Mouse (Mus musculus) CH12.LX (cell line): ENCODE results near the gene Dclre1b. TPM values are rescaled to one million over a fixed set of nuclear protein-coding genes. Genes with fewer than 3 reads are reported as not detected.

ENCODE experiments used
- DNase-seq: peaks from one replicate; pipeline ENCODE4 v3.0.0-alpha.2; 2013; ENCODE audit errors: extremely low read depth
- H3K27ac ChIP-seq: 2 replicates; pipeline ENCODE4 v1.5.1; 2012; ENCODE audit warnings: low read depth, mild to moderate bottlenecking, control low read depth, moderate library complexity; ENCODE audit not compliant: insufficient read depth
- H3K27me3 ChIP-seq: replicated peaks from 2 replicates; pipeline ENCODE3; 2012; ENCODE audit warnings: inconsistent platforms
- H3K36me3 ChIP-seq, 2 experiments: replicated peaks in 1 of 2; 2 replicates each; pipeline versions ENCODE3 to v1.6.1; 2012; ENCODE audit warnings: inconsistent platforms in 1 of 2, low read length in 1 of 2, mild to moderate bottlenecking in 1 of 2, mixed read lengths in 1 of 2, moderate library complexity in 1 of 2; ENCODE audit not compliant: control insufficient read depth in 1 of 2, insufficient read depth in 1 of 2
- H3K4me1 ChIP-seq, 2 experiments: 2 replicates each; pipeline ENCODE4 v1.6.1; 2012; ENCODE audit warnings: inconsistent platforms in 1 of 2, moderate library complexity in 1 of 2; ENCODE audit not compliant: insufficient read depth in 2 of 2, control insufficient read depth in 1 of 2
- H3K4me2 ChIP-seq: 2 replicates; pipeline ENCODE4 v1.6.1; 2012; ENCODE audit warnings: low read depth, mild to moderate bottlenecking, control low read depth; ENCODE audit not compliant: poor library complexity, insufficient read depth, severe bottlenecking
- H3K4me3 ChIP-seq, 3 experiments: fragments of 150-350 bp in 1 of 3; sonication (generic) in 1 of 3; replicated peaks in 1 of 3; 2 replicates each; pipeline versions ENCODE3 to v1.5.1; 2011 to 2012; ENCODE audit warnings: low read depth in 2 of 3, low read length in 2 of 3, mild to moderate bottlenecking in 2 of 3, moderate library complexity in 2 of 3, control low read depth in 1 of 3, improper control_type of control experiment in 1 of 3, inconsistent platforms in 1 of 3, mixed read lengths in 1 of 3; ENCODE audit not compliant: poor library complexity in 1 of 3
- H3K79me2 ChIP-seq: replicated peaks from 2 replicates; pipeline ENCODE4 v1.6.1; 2012; ENCODE audit warnings: mild to moderate bottlenecking, moderate library complexity; ENCODE audit not compliant: control insufficient read depth, poor library complexity, insufficient read depth, severe bottlenecking; ENCODE audit errors: extremely low read depth
- H3K9ac ChIP-seq: 2 replicates; pipeline ENCODE4 v1.6.1; 2012; ENCODE audit warnings: low read depth, mild to moderate bottlenecking, control low read depth, moderate library complexity; ENCODE audit not compliant: insufficient read depth
- H3K9me3 ChIP-seq: replicated peaks from 2 replicates; pipeline ENCODE3; 2012; ENCODE audit warnings: low read length, inconsistent platforms, mixed read lengths
- BHLHE40 ChIP-seq: IDR thresholded peaks from 2 replicates; pipeline ENCODE4 v1.6.1; 2011; ENCODE audit warnings: mild to moderate bottlenecking, low read depth, low read length, improper control_type of control experiment
- CHD2 ChIP-seq: IDR thresholded peaks from 2 replicates; pipeline ENCODE4 v1.6.1; 2011; ENCODE audit warnings: low read length, improper control_type of control experiment
- CTCF ChIP-seq, 2 experiments: IDR thresholded peaks in 1 of 2; conservative IDR thresholded peaks in 1 of 2; 2 replicates each; pipeline ENCODE4 v1.5.1; 2011 to 2012; ENCODE audit warnings: low read depth in 2 of 2, low read length in 2 of 2, improper control_type of control experiment in 1 of 2, inconsistent platforms in 1 of 2, mild to moderate bottlenecking in 1 of 2, moderate library complexity in 1 of 2
- E2F4 ChIP-seq: IDR thresholded peaks from 2 replicates; pipeline ENCODE4 v1.6.1; 2011; ENCODE audit warnings: low read depth, low read length, improper control_type of control experiment; ENCODE audit not compliant: insufficient replicate concordance
- ELF1 ChIP-seq: IDR thresholded peaks from 2 replicates; pipeline ENCODE4 v1.6.1; 2014; ENCODE audit warnings: low read depth, mild to moderate bottlenecking, inconsistent platforms, low read length, improper control_type of control experiment
- EP300 ChIP-seq: IDR thresholded peaks from 2 replicates; pipeline ENCODE4 v1.6.1; 2011; ENCODE audit warnings: low read length, improper control_type of control experiment
- IRF4 ChIP-seq: IDR thresholded peaks from 2 replicates; pipeline ENCODE4 v1.6.1; 2014; ENCODE audit warnings: low read depth, mild to moderate bottlenecking, inconsistent platforms, low read length, improper control_type of control experiment
- JUN ChIP-seq: IDR thresholded peaks from 2 replicates; pipeline ENCODE4 v1.6.1; 2011; ENCODE audit warnings: low read depth, mild to moderate bottlenecking, low read length, improper control_type of control experiment, moderate library complexity; ENCODE audit not compliant: insufficient read depth
- JUND ChIP-seq: conservative IDR thresholded peaks from 2 replicates; pipeline ENCODE4 v1.6.1; 2011; ENCODE audit warnings: low read depth, low read length, improper control_type of control experiment
- KAT2A ChIP-seq: IDR thresholded peaks from 2 replicates; pipeline ENCODE4 v1.6.1; 2012; ENCODE audit warnings: low read length, improper control_type of control experiment, inconsistent platforms; ENCODE audit not compliant: insufficient replicate concordance
- MAFK ChIP-seq: IDR thresholded peaks from 2 replicates; pipeline ENCODE4 v1.6.1; 2011; ENCODE audit warnings: low read length, improper control_type of control experiment; ENCODE audit not compliant: insufficient replicate concordance
- MAX ChIP-seq: IDR thresholded peaks from 2 replicates; pipeline ENCODE4 v1.6.1; 2011; ENCODE audit warnings: low read length, improper control_type of control experiment
- MAZ ChIP-seq: IDR thresholded peaks from 2 replicates; pipeline ENCODE4 v1.6.1; 2012; ENCODE audit warnings: low read depth, mild to moderate bottlenecking, inconsistent platforms, low read length, improper control_type of control experiment, moderate library complexity
- MXI1 ChIP-seq: IDR thresholded peaks from 2 replicates; pipeline ENCODE4 v1.6.1; 2011; ENCODE audit warnings: mild to moderate bottlenecking, low read depth, low read length, improper control_type of control experiment
- MYC ChIP-seq: IDR thresholded peaks from 2 replicates; pipeline ENCODE4 v1.6.1; 2011; ENCODE audit warnings: low read depth, mild to moderate bottlenecking, improper control_type of control experiment, low read length
- NELFE ChIP-seq: IDR thresholded peaks from 2 replicates; pipeline ENCODE4 v1.6.1; 2011; ENCODE audit warnings: low read depth, low read length, improper control_type of control experiment
- NRF1 ChIP-seq: IDR thresholded peaks from 2 replicates; pipeline ENCODE4 v1.6.1; 2014; ENCODE audit warnings: low read depth, mild to moderate bottlenecking, inconsistent platforms, low read length, improper control_type of control experiment, moderate library complexity
- POLR2A ChIP-seq: IDR thresholded peaks from 2 replicates; pipeline ENCODE4 v1.6.1; 2011; ENCODE audit warnings: low read depth, mild to moderate bottlenecking, improper control_type of control experiment, low read length
- RAD21 ChIP-seq: IDR thresholded peaks from 2 replicates; pipeline ENCODE4 v1.6.1; 2011; ENCODE audit warnings: low read depth, mild to moderate bottlenecking, low read length, improper control_type of control experiment, moderate library complexity
- SIN3A ChIP-seq: IDR thresholded peaks from 2 replicates; pipeline ENCODE4 v1.6.1; 2012; ENCODE audit warnings: low read length, improper control_type of control experiment, inconsistent platforms
- SMC3 ChIP-seq: IDR thresholded peaks from 2 replicates; pipeline ENCODE4 v1.6.1; 2011; ENCODE audit warnings: low read depth, low read length, improper control_type of control experiment
- TCF12 ChIP-seq: IDR thresholded peaks from 2 replicates; pipeline ENCODE4 v1.6.1; 2014; ENCODE audit warnings: low read depth, mild to moderate bottlenecking, inconsistent platforms, low read length, improper control_type of control experiment
- UBTF ChIP-seq: IDR thresholded peaks from 2 replicates; pipeline ENCODE4 v1.6.1; 2012; ENCODE audit warnings: low read depth, mild to moderate bottlenecking, inconsistent platforms, low read length, improper control_type of control experiment, moderate library complexity
- USF1 ChIP-seq: IDR thresholded peaks from 2 replicates; pipeline ENCODE4 v1.6.1; 2014; ENCODE audit warnings: low read depth, mild to moderate bottlenecking, inconsistent platforms, low read length, improper control_type of control experiment
- USF2 ChIP-seq: conservative IDR thresholded peaks from 2 replicates; pipeline ENCODE4 v1.6.1; 2011; ENCODE audit warnings: low read depth, low read length, improper control_type of control experiment
- ZC3H11A ChIP-seq: IDR thresholded peaks from 2 replicates; pipeline ENCODE4 v1.6.1; 2012; ENCODE audit warnings: low read depth, mild to moderate bottlenecking, inconsistent platforms, low read length, improper control_type of control experiment
- ZKSCAN1 ChIP-seq: IDR thresholded peaks from 2 replicates; pipeline ENCODE4 v1.6.1; 2012; ENCODE audit warnings: low read depth, inconsistent platforms, low read length, improper control_type of control experiment, borderline replicate concordance
- ZMIZ1 ChIP-seq: IDR thresholded peaks from 2 replicates; pipeline ENCODE4 v1.6.1; 2012; ENCODE audit warnings: low read depth, mild to moderate bottlenecking, inconsistent platforms, low read length, improper control_type of control experiment
- dilution Hi-C: fragments of 300-500 bp; cut with MboI; formaldehyde crosslinking; loops from 2 replicates; pipeline ENCODE4 v1.14.3; 2020; ENCODE audit warnings: low sequenced_read_pairs; ENCODE audit not compliant: extremely low pct_unique_long_range_greater_than_20kb, extremely low pct_ligation_motif_present
- in situ Hi-C: fragments of 300-500 bp; cut with MboI; formaldehyde crosslinking; loops from 3 replicates; pipeline ENCODE4 v1.14.3; 2019; ENCODE audit warnings: low sequenced_read_pairs, low pct_ligation_motif_present, low pct_unique_long_range_greater_than_20kb, mixed read lengths
- polyA plus RNA-seq: library from polyadenylated mRNA; unstranded; fragments of >175 nt; gene quantifications from 2 replicates; pipeline ENCODE4 v1.2.1, GENCODE M21; 2012; ENCODE audit warnings: low read depth; ENCODE audit not compliant: insufficient read length
- total RNA-seq, 2 experiments: library from RNA; depleted of rRNA; stranded (reverse); fragments of 300-350 nt in 1 of 2; fragments of >200 nt in 1 of 2; gene quantifications; 2 replicates each; pipeline ENCODE4 v1.2.3; 2012 to 2014

The Dclre1b gene
- total and polyA plus RNA-seq, 3 experiments: 10.2 to 32.2 (median 16.7) TPM

- dilution Hi-C loops: no loop called here
- TF ChIP-seq RAD21 (no peak), POLR2A (no peak), NRF1 (no peak), CHD2 (no peak), ZC3H11A (no peak), IRF4 (no peak), SIN3A (no peak), ELF1 (no peak), ZKSCAN1 (no peak), NELFE (no peak), E2F4 (no peak), USF1 (no peak), ZMIZ1 (no peak), MXI1 (no peak), JUN (no peak), MYC (no peak), SMC3 (no peak), MAZ (no peak), CTCF (conservative IDR thresholded peaks at IDR 0.05 in 1 of 2, IDR thresholded peaks at IDR 0.05 in 1 of 2; ENCODE audit: low read depth in 2 of 2, low read length in 2 of 2) (no peak)
- TF ChIP-seq, all 38 proteins: peak for 0
- H3K27ac ChIP-seq: no peak overlapping the region
- H3K4me1 ChIP-seq: peaks cover 9 to 75% of the 10 kb centered on the region in 2 experiments
- H3K4me2 ChIP-seq: peak overlapping the region; percentile 100
- in situ Hi-C loops: no loop called here
- peak overlapping the region; percentile 82 for H3K9ac ChIP-seq
- H3K4me3 ChIP-seq: no peak overlapping the region
- no peaks in the 10 kb centered on the region for H3K9me3 ChIP-seq
- peaks cover 17% of the 10 kb centered on the region for H3K79me2 ChIP-seq
- no peak for DNase-seq
- peaks cover 4 to 23% of the 10 kb centered on the region in 2 experiments for H3K36me3 ChIP-seq
- H3K27me3 ChIP-seq: no peaks in the 10 kb centered on the region
Observed at GRCm38 (mm10) chr3:103853804-103854203, 44.6 kb upstream of the Dclre1b start.

- peak overlapping the region; percentile 7 to 63 (median 53) for H3K4me3 ChIP-seq
- peak; percentile 96 for DNase-seq
- peaks cover 4 to 23% of the 10 kb centered on the region in 2 experiments for H3K36me3 ChIP-seq
- peaks cover 18% of the 10 kb centered on the region for H3K79me2 ChIP-seq
- H3K27ac ChIP-seq: peak overlapping the region; percentile 100
- no peaks in the 10 kb centered on the region for H3K9me3 ChIP-seq
- dilution Hi-C loops: no loop called here
- peaks cover 9 to 79% of the 10 kb centered on the region in 2 experiments for H3K4me1 ChIP-seq
- in situ Hi-C loops: no loop called here
- no peaks in the 10 kb centered on the region for H3K27me3 ChIP-seq
- H3K9ac ChIP-seq: peak overlapping the region; percentile 82
- peak overlapping the region; percentile 100 for H3K4me2 ChIP-seq
- TF ChIP-seq EP300 (peak; percentile 29; the same call in 1 of the 2 replicates), IRF4 (peak; percentile 65), NRF1 (peak; percentile 23; the same call in 1 of the 2 replicates), E2F4 (no peak), ZC3H11A (peak; percentile 45; the same call in 1 of the 2 replicates), MAZ (peak; percentile 94), JUND (no peak), CTCF (conservative IDR thresholded peaks at IDR 0.05 in 1 of 2, IDR thresholded peaks at IDR 0.05 in 1 of 2; ENCODE audit: low read depth in 2 of 2, low read length in 2 of 2) (peak; percentile 46 to 87; a peak in 3 of 4 replicates), SMC3 (peak; percentile 82), TCF12 (0 out of 2 replicates have a peak, but pooled peaks have one; percentile 46), USF1 (no peak), MAX (no peak), UBTF (no peak), MYC (peak; percentile 70; the same call in 1 of the 2 replicates), BHLHE40 (peak; percentile 51), KAT2A (no peak), POLR2A (no peak), ELF1 (no peak), JUN (no peak), USF2 (no peak), ZMIZ1 (no peak), MAFK (no peak), MXI1 (peak; percentile 70), CHD2 (peak; percentile 85)
Observed at GRCm38 (mm10) chr3:103852565-103853299, 43.5 kb upstream of the Dclre1b start.
